Mouse (Mus musculus) stomach, embryonic 16.5 days (tissue): ENCODE data around the gene Klhl21. TPM values are rescaled to one million over a fixed set of nuclear protein-coding genes. Genes with fewer than 3 reads are reported as not detected.
A peak's percentile ranks its signal among the peaks of the same experiment; 100 is the strongest.

Experiments used
- ATAC-seq: fragments of 200-750 bp; cut with Nextera tagmentation; 2 replicates; pipeline ENCODE4 v1.8.0; 2017; ENCODE audit warnings: moderate number of reproducible peaks, moderate TSS enrichment; ENCODE audit not compliant: insufficient read depth, low FRiP score
- H3K27ac ChIP-seq: fragments of 300-500 bp; sonication (generic); 2 replicates; pipeline ENCODE4 v1.5.1; 2014; ENCODE audit warnings: low read length
- H3K27me3 ChIP-seq: fragments of 300-500 bp; sonication (generic); 2 replicates; pipeline ENCODE4 v1.6.1; 2014; ENCODE audit warnings: low read length, control low read depth, mixed read lengths; ENCODE audit not compliant: control insufficient read depth, insufficient read depth
- H3K36me3 ChIP-seq: fragments of 300-500 bp; sonication (generic); 2 replicates; pipeline ENCODE4 v1.6.1; 2014; ENCODE audit warnings: low read length; ENCODE audit not compliant: control insufficient read depth, insufficient read depth
- H3K4me1 ChIP-seq: fragments of 300-500 bp; sonication (generic); 2 replicates; pipeline ENCODE4 v1.6.1; 2014; ENCODE audit warnings: low read length, control low read depth, mixed read lengths; ENCODE audit not compliant: control insufficient read depth, insufficient read depth
- H3K4me2 ChIP-seq: fragments of 300-500 bp; sonication (generic); 2 replicates; pipeline ENCODE4 v1.6.1; 2014; ENCODE audit warnings: low read depth, low read length, mixed read lengths
- H3K4me3 ChIP-seq: fragments of 300-500 bp; sonication (generic); replicated peaks from 2 replicates; pipeline ENCODE4 v1.5.1; 2014; ENCODE audit warnings: mild to moderate bottlenecking, low read length
- H3K9ac ChIP-seq: fragments of 300-500 bp; sonication (generic); 2 replicates; pipeline ENCODE4 v1.6.1; 2014; ENCODE audit warnings: low read length
- H3K9me3 ChIP-seq: fragments of 300-500 bp; sonication (generic); replicated peaks from 2 replicates; pipeline ENCODE4 v1.6.1; 2016; ENCODE audit warnings: low read length, control low read depth; ENCODE audit not compliant: control insufficient read depth
- WGBS: fragments of 180-500 bp; shearing (Covaris S2); extraction: QIAGEN DNeasy Blood & Tissue Kit; methylation state at CpG from one replicate; pipeline ENCODE4 v1.1.7; 2014; 5-methylcytosine and 5-hydroxymethylcytosine counted together
- polyA plus RNA-seq: library from polyadenylated mRNA; unstranded; fragments of >200 nt; fragmentation: Nextera tagmentation; extraction: Ambion mirVana; gene quantifications from 2 replicates; pipeline ENCODE4 v1.2.1, GENCODE M21; 2015

Klhl21 gene
- polyA plus RNA-seq = 8.2 and 9.9 TPM in 2 replicates

- H3K36me3 ChIP-seq = no peaks in the 10 kb centered on the region; the same call in 1 of the 2 replicates
- H3K4me1 ChIP-seq = peaks cover 43% of the 10 kb centered on the region
These were observed at the start of gene Klhl21 for GRCm38 (mm10) chr4:152008622-152009075. Klhl21 (plus strand) TSS chr4:152008803.

GRCm38 (mm10) chr4:151959849-151960512, 48.6 kb upstream of the Klhl21 start:
- Histone ChIP-seq H3K27ac (peak overlapping the region; percentile 58; the same call in 1 of the 2 replicates), H3K9ac (no peak overlapping the region), H3K36me3 (peaks cover 18% of the 10 kb centered on the region), H3K4me2 (no peak overlapping the region), H3K9me3 (no peaks in the 10 kb centered on the region), H3K4me1 (peaks cover 8% of the 10 kb centered on the region; the same call in 1 of the 2 replicates), H3K4me3 (no peak overlapping the region), H3K27me3 (no peaks in the 10 kb centered on the region)
- WGBS = 87% methylated on average over 11 of the region's 11 CpGs
- ATAC-seq = no peak

More at GRCm38 (mm10) chr4:152008622-152009075, at the start of gene Klhl21:
- no peaks in the 10 kb centered on the region for H3K9me3 ChIP-seq
- WGBS = under 1% methylated on average over 44 of the region's 45 CpGs
- H3K4me2 ChIP-seq = peak within 1 kb of the TSS; percentile 99
- ATAC-seq = peak; percentile 92
- H3K4me3 ChIP-seq = peak within 1 kb of the TSS; percentile 68
- H3K27ac ChIP-seq = peak within 1 kb of the TSS; percentile 93
- peak within 1 kb of the TSS; percentile 82 for H3K9ac ChIP-seq
- no peaks in the 10 kb centered on the region for H3K27me3 ChIP-seq

- no peaks in the 10 kb centered on the region for H3K9me3 ChIP-seq
- no peak overlapping the region for H3K4me3 ChIP-seq
- H3K27ac ChIP-seq = peak overlapping the region; percentile 58; the same call in 1 of the 2 replicates
- H3K9ac ChIP-seq = no peak overlapping the region
- H3K36me3 ChIP-seq = peaks cover 20% of the 10 kb centered on the region
- peak; percentile 92 for ATAC-seq
- WGBS = 59% methylated on average over 3 of the region's 3 CpGs
- peaks cover 8% of the 10 kb centered on the region; the same call in 1 of the 2 replicates for H3K4me1 ChIP-seq
- H3K27me3 ChIP-seq = no peaks in the 10 kb centered on the region
- no peak overlapping the region for H3K4me2 ChIP-seq
These were observed 48.1 kb upstream of the Klhl21 start for GRCm38 (mm10) chr4:151960513-151960854.

GRCm38 (mm10) chr4:151962817-151963216, 45.8 kb upstream of the Klhl21 start:
- Histone ChIP-seq H3K9ac (no peak overlapping the region), H3K27ac (no peak overlapping the region), H3K9me3 (no peaks in the 10 kb centered on the region), H3K36me3 (peaks cover 15% of the 10 kb centered on the region), H3K27me3 (no peaks in the 10 kb centered on the region), H3K4me2 (no peak overlapping the region), H3K4me1 (peaks cover 8% of the 10 kb centered on the region; the same call in 1 of the 2 replicates), H3K4me3 (no peak overlapping the region)
- no peak for ATAC-seq
- 77% methylated on average over 3 of the region's 3 CpGs for WGBS

- Histone ChIP-seq H3K9me3 (no peaks in the 10 kb centered on the region), H3K4me3 (no peak overlapping the region), H3K4me2 (no peak overlapping the region), H3K36me3 (peaks cover 17% of the 10 kb centered on the region), H3K9ac (no peak overlapping the region), H3K27ac (no peak overlapping the region), H3K27me3 (no peaks in the 10 kb centered on the region), H3K4me1 (no peaks in the 10 kb centered on the region)
- WGBS = 93% methylated on average over 26 of the region's 26 CpGs
- no peak for ATAC-seq
These were observed 40.2 kb upstream of the Klhl21 start for GRCm38 (mm10) chr4:151968204-151968921.

- Histone ChIP-seq H3K4me1 (no peaks in the 10 kb centered on the region), H3K27ac (no peak overlapping the region), H3K36me3 (peaks cover 21% of the 10 kb centered on the region), H3K9ac (no peak overlapping the region), H3K9me3 (no peaks in the 10 kb centered on the region), H3K4me2 (no peak overlapping the region), H3K27me3 (no peaks in the 10 kb centered on the region), H3K4me3 (no peak overlapping the region)
- ATAC-seq = no peak
- 63% methylated on average over 10 of the region's 10 CpGs for WGBS
These were observed 36.2 kb upstream of the Klhl21 start for GRCm38 (mm10) chr4:151972221-151972967.

- Histone ChIP-seq H3K4me1 (no peaks in the 10 kb centered on the region), H3K27me3 (no peaks in the 10 kb centered on the region), H3K9me3 (no peaks in the 10 kb centered on the region), H3K4me2 (no peak overlapping the region), H3K4me3 (no peak overlapping the region), H3K36me3 (peaks cover 24% of the 10 kb centered on the region), H3K27ac (no peak overlapping the region), H3K9ac (no peak overlapping the region)
- no peak for ATAC-seq
- 92% methylated on average over 3 of the region's 3 CpGs for WGBS
These were observed 33.2 kb upstream of the Klhl21 start for GRCm38 (mm10) chr4:151975441-151975840.

GRCm38 (mm10) chr4:151977748-151978147, 30.9 kb upstream of the Klhl21 start:
- ATAC-seq = no peak
- peaks cover 24% of the 10 kb centered on the region for H3K36me3 ChIP-seq

More at GRCm38 (mm10) chr4:151977748-151978147, 30.9 kb upstream of the Klhl21 start:
- Histone ChIP-seq H3K4me3 (no peak overlapping the region), H3K27ac (no peak overlapping the region), H3K4me2 (no peak overlapping the region), H3K9ac (no peak overlapping the region), H3K4me1 (no peaks in the 10 kb centered on the region), H3K9me3 (no peaks in the 10 kb centered on the region), H3K27me3 (no peaks in the 10 kb centered on the region)
- 34% methylated on average over 10 of the region's 10 CpGs for WGBS
